Mouse (Mus musculus): ENCODE measurements around the gene Mrps27. TPM values are rescaled to one million over a fixed set of nuclear protein-coding genes. Genes with fewer than 3 reads are reported as not detected.

Gene Mrps27
- total and polyA plus RNA-seq, 2 experiments from 2014 or later: 17.5 to 41.7 TPM

GRCm38 (mm10) chr13:99447403-99448199, 103.0 kb downstream of the Mrps27 start:
- Histone ChIP-seq H3K27me3 (ENCODE audit: insufficient read depth, low read length) (no peaks in the 10 kb centered on the region), H3K4me3 (ENCODE audit: low read length) (no peak overlapping the region), H3K4me1 (ENCODE audit: insufficient read depth, low read length) (peaks cover 58% of the 10 kb centered on the region), H3K4me2 (ENCODE audit: low read depth, low read length) (peak overlapping the region; percentile 31; the same call in 1 of the 2 replicates), H3K9ac (replicated peaks; ENCODE audit: low read length) (no peak overlapping the region), H3K36me3 (ENCODE audit: insufficient read depth, low read length) (no peaks in the 10 kb centered on the region), H3K27ac (peak overlapping the region; percentile 36), H3K9me3 (ENCODE audit: low read length) (no peaks in the 10 kb centered on the region)
- ATAC-seq (no peak), DNase-seq (ENCODE audit: low spot score) (peak; percentile 39)
- no peak for TF ChIP-seq CTCF (IDR thresholded peaks at IDR 0.05; ENCODE audit: low read depth)
- WGBS: 7% methylated on average over 11 of the region's 11 CpGs

GRCm38 (mm10) chr13:99448278-99448677, 103.7 kb downstream of the Mrps27 start:
- H3K4me3 ChIP-seq (ENCODE audit: low read length): no peak overlapping the region
- H3K27me3 ChIP-seq (ENCODE audit: insufficient read depth, low read length): no peaks in the 10 kb centered on the region
- ATAC-seq (no peak), DNase-seq (ENCODE audit: low spot score) (no peak)
- no peak overlapping the region for H3K27ac ChIP-seq
- peaks cover 56% of the 10 kb centered on the region for H3K4me1 ChIP-seq (ENCODE audit: insufficient read depth, low read length)
- no peaks in the 10 kb centered on the region for H3K36me3 ChIP-seq (ENCODE audit: insufficient read depth, low read length)
- H3K4me2 ChIP-seq (ENCODE audit: low read depth, low read length): no peak overlapping the region
- TF ChIP-seq CTCF (IDR thresholded peaks at IDR 0.05; ENCODE audit: low read depth): no peak
- 30% methylated on average over 4 of the region's 4 CpGs for WGBS
- H3K9me3 ChIP-seq (ENCODE audit: low read length): no peaks in the 10 kb centered on the region
- no peak overlapping the region for H3K9ac ChIP-seq (replicated peaks; ENCODE audit: low read length)

- no peak for TF ChIP-seq CTCF (IDR thresholded peaks at IDR 0.05; ENCODE audit: low read depth)
- H3K9me3 ChIP-seq (ENCODE audit: low read length): no peaks in the 10 kb centered on the region
- peaks cover 43% of the 10 kb centered on the region for H3K4me1 ChIP-seq (ENCODE audit: insufficient read depth, low read length)
- no peak overlapping the region for H3K4me3 ChIP-seq (ENCODE audit: low read length)
- H3K27ac ChIP-seq: no peak overlapping the region
- H3K27me3 ChIP-seq (ENCODE audit: insufficient read depth, low read length): no peaks in the 10 kb centered on the region
- H3K4me2 ChIP-seq (ENCODE audit: low read depth, low read length): no peak overlapping the region
- ATAC-seq: no peak
- H3K36me3 ChIP-seq (ENCODE audit: insufficient read depth, low read length): no peaks in the 10 kb centered on the region
- DNase-seq (ENCODE audit: low spot score): no peak
- no peak overlapping the region for H3K9ac ChIP-seq (replicated peaks; ENCODE audit: low read length)
- 73% methylated on average over 4 of the region's 4 CpGs for WGBS
These were observed 105.0 kb downstream of the Mrps27 start for GRCm38 (mm10) chr13:99449547-99449946.

GRCm38 (mm10) chr13:99450766-99451165, 106.2 kb downstream of the Mrps27 start:
- 32% methylated on average over 7 of the region's 7 CpGs for WGBS
- Histone ChIP-seq H3K4me1 (ENCODE audit: insufficient read depth, low read length) (peaks cover 37% of the 10 kb centered on the region), H3K27me3 (ENCODE audit: insufficient read depth, low read length) (no peaks in the 10 kb centered on the region), H3K4me3 (ENCODE audit: low read length) (no peak overlapping the region), H3K9me3 (ENCODE audit: low read length) (no peaks in the 10 kb centered on the region), H3K36me3 (ENCODE audit: insufficient read depth, low read length) (no peaks in the 10 kb centered on the region), H3K27ac (peak overlapping the region; percentile 12), H3K4me2 (ENCODE audit: low read depth, low read length) (no peak overlapping the region), H3K9ac (replicated peaks; ENCODE audit: low read length) (no peak overlapping the region)
- DNase-seq (ENCODE audit: low spot score) (peak; percentile 70), ATAC-seq (no peak)
- no peak for TF ChIP-seq CTCF (IDR thresholded peaks at IDR 0.05; ENCODE audit: low read depth)

GRCm38 (mm10) chr13:99451276-99451675, 106.7 kb downstream of the Mrps27 start:
- Histone ChIP-seq H3K27me3 (ENCODE audit: insufficient read depth, low read length) (no peaks in the 10 kb centered on the region), H3K4me2 (ENCODE audit: low read depth, low read length) (no peak overlapping the region), H3K4me3 (ENCODE audit: low read length) (no peak overlapping the region), H3K4me1 (ENCODE audit: insufficient read depth, low read length) (peaks cover 32% of the 10 kb centered on the region), H3K9me3 (ENCODE audit: low read length) (no peaks in the 10 kb centered on the region), H3K27ac (peak overlapping the region; percentile 12), H3K9ac (replicated peaks; ENCODE audit: low read length) (no peak overlapping the region), H3K36me3 (ENCODE audit: insufficient read depth, low read length) (no peaks in the 10 kb centered on the region)
- ATAC-seq (no peak), DNase-seq (ENCODE audit: low spot score) (no peak)
- peak; percentile 17; the same call in 1 of the 2 replicates for TF ChIP-seq CTCF (IDR thresholded peaks at IDR 0.05; ENCODE audit: low read depth)
- WGBS: 37% methylated on average over 5 of the region's 5 CpGs

- no peak for TF ChIP-seq CTCF (IDR thresholded peaks at IDR 0.05; ENCODE audit: low read depth)
- Histone ChIP-seq H3K4me1 (ENCODE audit: insufficient read depth, low read length) (peaks cover 23% of the 10 kb centered on the region), H3K9me3 (ENCODE audit: low read length) (no peaks in the 10 kb centered on the region), H3K4me2 (ENCODE audit: low read depth, low read length) (no peak overlapping the region), H3K36me3 (ENCODE audit: insufficient read depth, low read length) (no peaks in the 10 kb centered on the region), H3K27me3 (ENCODE audit: insufficient read depth, low read length) (no peaks in the 10 kb centered on the region), H3K9ac (replicated peaks; ENCODE audit: low read length) (no peak overlapping the region), H3K27ac (no peak overlapping the region), H3K4me3 (ENCODE audit: low read length) (no peak overlapping the region)
- WGBS: 71% methylated on average over 3 of the region's 3 CpGs
- ATAC-seq: no peak
- DNase-seq (ENCODE audit: low spot score): no peak
These were observed 107.9 kb downstream of the Mrps27 start for GRCm38 (mm10) chr13:99452444-99452843.

GRCm38 (mm10) chr13:99454977-99455376, 110.4 kb downstream of the Mrps27 start:
- no peak for ATAC-seq
- 80% methylated on average over 7 of the region's 7 CpGs for WGBS
- no peak overlapping the region for H3K27ac ChIP-seq

More at GRCm38 (mm10) chr13:99454977-99455376, 110.4 kb downstream of the Mrps27 start:
- no peak for TF ChIP-seq CTCF (IDR thresholded peaks at IDR 0.05; ENCODE audit: low read depth)
- DNase-seq (ENCODE audit: low spot score): no peak
- Histone ChIP-seq H3K4me3 (ENCODE audit: low read length) (no peak overlapping the region), H3K36me3 (ENCODE audit: insufficient read depth, low read length) (no peaks in the 10 kb centered on the region), H3K9me3 (ENCODE audit: low read length) (no peaks in the 10 kb centered on the region), H3K4me1 (ENCODE audit: insufficient read depth, low read length) (peaks cover 10% of the 10 kb centered on the region), H3K9ac (replicated peaks; ENCODE audit: low read length) (no peak overlapping the region), H3K27me3 (ENCODE audit: insufficient read depth, low read length) (no peaks in the 10 kb centered on the region), H3K4me2 (ENCODE audit: low read depth, low read length) (no peak overlapping the region)

All from hindbrain, postnatal 0 days (tissue).